13 mouse cellular contexts compared by ENCODE assay signal in the genomic region with DNA sequence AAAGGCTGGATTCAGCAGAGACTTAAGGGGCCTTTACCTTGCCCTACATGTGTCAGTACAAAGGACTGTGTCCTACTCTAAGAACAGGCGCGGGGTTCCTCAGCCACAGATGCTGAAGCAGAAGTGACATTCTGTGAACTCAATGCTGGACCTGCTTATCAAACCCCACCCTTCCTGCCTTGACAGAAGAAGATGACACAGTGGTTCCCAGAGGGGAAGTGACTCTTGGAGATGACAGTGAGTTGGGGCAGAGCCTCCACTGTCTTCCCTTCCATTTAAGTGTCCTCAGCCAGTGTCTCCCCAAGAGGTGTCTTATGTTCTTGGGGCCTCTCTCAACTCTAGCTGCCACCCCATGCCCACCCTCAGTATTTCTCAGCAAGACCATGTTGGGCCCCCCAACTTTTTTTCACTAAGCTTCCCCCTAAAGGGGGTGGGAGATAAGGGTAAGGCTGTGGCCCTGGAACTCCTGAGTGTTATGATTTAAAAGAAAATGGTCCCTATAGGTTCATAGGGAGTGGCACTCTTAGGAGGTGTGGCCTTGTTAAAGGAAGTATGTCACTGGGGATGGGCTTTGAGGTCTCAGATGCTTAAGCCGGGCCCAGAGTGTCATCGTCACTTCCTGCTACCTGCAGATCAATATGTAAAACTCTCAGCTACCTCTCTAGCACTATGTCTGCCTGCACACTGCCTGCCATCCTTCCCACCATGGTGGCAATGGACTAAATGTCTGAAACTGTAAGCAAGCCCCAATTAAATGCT. TPM values are rescaled to one million over a fixed set of nuclear protein-coding genes. Genes with fewer than 3 reads are reported as not detected.
DNase-seq lines count a peak whose midpoint lies in the region; ATAC-seq and TF ChIP-seq lines count a peak whose summit lies in the region.
"Had no signal": no experiment of that assay in that cellular context is flagged by ENCODE, and none has a peak within 500 bp of the region (broad histone marks: within the 10 kb centered on the region; RNA-seq: fewer than 3 reads in every experiment).

No protein-coding gene starts in this region.

- TF ChIP-seq EP300 in liver, embryonic 14.5 days (IDR thresholded peaks at IDR 0.05; ENCODE audit: low read depth), result no peak

- H3K4me3 ChIP-seq in kidney, adult 2 months (ENCODE audit: insufficient read depth, low read depth, low read length), result no peak overlapping the region
- no peak overlapping the region for H3K4me3 ChIP-seq in bone marrow, adult 2 months (replicated peaks; ENCODE audit: control insufficient read depth, low read depth, low read length)
- H3K4me3 ChIP-seq in liver, embryonic 14.5 days (ENCODE audit: insufficient read depth in 1 of 2, low read depth in 2 of 2, low read length in 2 of 2), result no peak overlapping the region
- no peak overlapping the region for H3K4me3 ChIP-seq in cerebellum, adult 2 months (replicated peaks; ENCODE audit: insufficient read depth, low read depth, low read length)
- H3K4me3 ChIP-seq: embryonic facial prominence, embryonic 12.5 days had no signal

- no peaks in the 10 kb centered on the region for H3K27me3 ChIP-seq in kidney, adult 2 months (replicated peaks; ENCODE audit: control insufficient read depth, insufficient read depth, low read length)
- H3K27me3 ChIP-seq in liver, embryonic 14.5 days (ENCODE audit: control insufficient read depth, insufficient read depth, low read length), result no peaks in the 10 kb centered on the region
- no peaks in the 10 kb centered on the region for H3K27me3 ChIP-seq in cerebellum, adult 2 months (ENCODE audit: control insufficient read depth, insufficient read depth, low read length)
- H3K27me3 ChIP-seq: embryonic facial prominence, embryonic 12.5 days had no signal

- H3K9me3 ChIP-seq in liver, embryonic 14.5 days (ENCODE audit: control insufficient read depth, low read length), result no peaks in the 10 kb centered on the region
- H3K9me3 ChIP-seq: embryonic facial prominence, embryonic 12.5 days had no signal

- H3K4me2 ChIP-seq in liver, embryonic 14.5 days (ENCODE audit: low read depth), result no peak overlapping the region
- H3K4me2 ChIP-seq: embryonic facial prominence, embryonic 12.5 days had no signal

- no peak for TF ChIP-seq CTCF in kidney, adult 2 months (conservative IDR thresholded peaks at IDR 0.05; ENCODE audit: insufficient read depth, insufficient read length, low read depth, low read length)
- no peak for TF ChIP-seq CTCF in bone marrow, adult 2 months (IDR thresholded peaks at IDR 0.05; ENCODE audit: control insufficient read depth, insufficient read depth, low read length)
- TF ChIP-seq CTCF in liver, embryonic 14.5 days (IDR thresholded peaks at IDR 0.05; ENCODE audit: low read depth), result no peak
- TF ChIP-seq CTCF in cerebellum, adult 2 months (IDR thresholded peaks at IDR 0.05; ENCODE audit: borderline replicate concordance, insufficient read depth, low read depth, low read length), result no peak

- H3K36me3 ChIP-seq in kidney, adult 2 months (ENCODE audit: control insufficient read depth, insufficient read depth, low read length), result no peaks in the 10 kb centered on the region
- no peaks in the 10 kb centered on the region for H3K36me3 ChIP-seq in liver, embryonic 14.5 days (replicated peaks; ENCODE audit: control insufficient read depth, insufficient read depth, low read depth)
- H3K36me3 ChIP-seq: embryonic facial prominence, embryonic 12.5 days had no signal

- TF ChIP-seq POLR2A in kidney, adult 2 months (IDR thresholded peaks at IDR 0.05; ENCODE audit: low read depth, low read length), result no peak
- no peak for TF ChIP-seq POLR2A in bone marrow, adult 2 months (IDR thresholded peaks at IDR 0.05; ENCODE audit: borderline replicate concordance, control insufficient read depth, low read depth, low read length)
- no peak for TF ChIP-seq POLR2A in cerebellum, adult 2 months (IDR thresholded peaks at IDR 0.05; ENCODE audit: borderline replicate concordance, insufficient read depth, low read length)

- WGBS in kidney, adult 2 months, result 84% methylated on average over 4 of the region's 4 CpGs
- 36% methylated on average over 4 of the region's 4 CpGs for WGBS in bone marrow, adult 2 months
- 27% methylated on average over 4 of the region's 4 CpGs for WGBS in liver, embryonic 14.5 days (ENCODE audit: insufficient replicate concordance)
- 97% methylated on average over 4 of the region's 4 CpGs for WGBS in cerebellum, adult 2 months

- peaks cover 33% of the 10 kb centered on the region for H3K4me1 ChIP-seq in kidney, adult 2 months (ENCODE audit: control insufficient read depth, insufficient read depth, low read length)
- peaks cover 24% of the 10 kb centered on the region for H3K4me1 ChIP-seq in bone marrow, adult 2 months (ENCODE audit: control insufficient read depth, insufficient read depth, low read length)
- H3K4me1 ChIP-seq in liver, embryonic 14.5 days (replicated peaks; ENCODE audit: control insufficient read depth in 2 of 2, insufficient read depth in 2 of 2, low read length in 1 of 2), result peaks cover 7 to 41% of the 10 kb centered on the region in 2 experiments
- H3K4me1 ChIP-seq in cerebellum, adult 2 months (ENCODE audit: control insufficient read depth, insufficient read depth, low read length), result peaks cover 28% of the 10 kb centered on the region

- no peak overlapping the region for H3K27ac ChIP-seq in kidney, adult 2 months (ENCODE audit: insufficient read depth, low read depth, low read length)
- H3K27ac ChIP-seq in bone marrow, adult 2 months (ENCODE audit: control insufficient read depth, insufficient read depth, low read depth, low read length, poor library complexity), result peak overlapping the region; percentile 72
- no peak overlapping the region for H3K27ac ChIP-seq in liver, embryonic 14.5 days
- no peak overlapping the region for H3K27ac ChIP-seq in cerebellum, adult 2 months (ENCODE audit: insufficient read depth, low read length)
- H3K27ac ChIP-seq: embryonic facial prominence, embryonic 12.5 days had no signal

- H3K9ac ChIP-seq in liver, embryonic 14.5 days (replicated peaks), result no peak overlapping the region
- H3K9ac ChIP-seq: embryonic facial prominence, embryonic 12.5 days had no signal

- DNase-seq in kidney, adult 2 months, result peak; percentile 52
- DNase-seq in kidney, postnatal 25 days, result no peak
- DNase-seq in liver, embryonic 14.5 days (ENCODE audit: low read depth in 3 of 3, low spot score in 3 of 3), result peak in 1 of 3 experiments; percentile 45
- DNase-seq in adrenal gland, postnatal 4 days (ENCODE audit: low spot score in 2 of 2), result no peak
- no peak for DNase-seq in cerebellum, adult 2 months
- no peak for DNase-seq in MN1 (ENCODE audit: low spot score)
- DNase-seq: cerebellum, adult 11-12 months; heart, postnatal 4 days; kidney, adult 9 months had no signal

- ATAC-seq in liver, embryonic 14.5 days (ENCODE audit: insufficient read depth), result peak; percentile 66; the same call in 1 of the 2 replicates
- peak; percentile 89 for ATAC-seq in neutrophil, adult 5-6 weeks (ENCODE audit: extremely low read depth, insufficient number of reproducible peaks, low FRiP score, poor library complexity, severe bottlenecking)
- ATAC-seq: forebrain, embryonic 16.5 days had no signal

RNA-seq across cellular contexts. Expression of a gene that starts 25.2 kb away (rescaled TPM):
- 128 and 144 TPM in 2 replicates for polyA plus RNA-seq in kidney, adult 2 months (2012; rRNA removed)
- 20.7 and 36.1 TPM in 2 replicates for polyA plus RNA-seq in bone marrow, adult 2 months (2011; ENCODE audit: insufficient read depth, insufficient read length, low replicate concordance, missing spikeins)
- polyA plus RNA-seq in liver, embryonic 14.5 days (2012; rRNA removed), result 16.2 and 16.6 TPM in 2 replicates
- 13.6 and 14.7 TPM in 2 replicates for polyA plus RNA-seq in liver, embryonic 14.5 days (2014; fragmentation: Nextera tagmentation; extraction: Ambion mirVana)
- 43.6 and 44.3 TPM in 2 replicates for total RNA-seq in neutrophil, adult 5-6 weeks (2017)
- total RNA-seq in adrenal gland, postnatal 4 days (2021), result 10 to 100 TPM; 30.1 to 34.5 TPM
- 544 TPM in 2 replicates for polyA plus RNA-seq in cerebellum, adult 2 months (2012; rRNA removed)
